Mouse (Mus musculus) urinary bladder, postnatal 25 days (tissue): Measurements from ENCODE around the gene Zfp53.
"Not testable (repeated sequence)": the region's sequence is repeated elsewhere in the genome, so short reads cannot be mapped to it uniquely, and the experiment has no call there.

ENCODE experiments used
- DNase-seq: peaks from one replicate; pipeline ENCODE4 v3.0.0; 2022; ENCODE audit warnings: low spot score

The Zfp53 gene

DNA sequence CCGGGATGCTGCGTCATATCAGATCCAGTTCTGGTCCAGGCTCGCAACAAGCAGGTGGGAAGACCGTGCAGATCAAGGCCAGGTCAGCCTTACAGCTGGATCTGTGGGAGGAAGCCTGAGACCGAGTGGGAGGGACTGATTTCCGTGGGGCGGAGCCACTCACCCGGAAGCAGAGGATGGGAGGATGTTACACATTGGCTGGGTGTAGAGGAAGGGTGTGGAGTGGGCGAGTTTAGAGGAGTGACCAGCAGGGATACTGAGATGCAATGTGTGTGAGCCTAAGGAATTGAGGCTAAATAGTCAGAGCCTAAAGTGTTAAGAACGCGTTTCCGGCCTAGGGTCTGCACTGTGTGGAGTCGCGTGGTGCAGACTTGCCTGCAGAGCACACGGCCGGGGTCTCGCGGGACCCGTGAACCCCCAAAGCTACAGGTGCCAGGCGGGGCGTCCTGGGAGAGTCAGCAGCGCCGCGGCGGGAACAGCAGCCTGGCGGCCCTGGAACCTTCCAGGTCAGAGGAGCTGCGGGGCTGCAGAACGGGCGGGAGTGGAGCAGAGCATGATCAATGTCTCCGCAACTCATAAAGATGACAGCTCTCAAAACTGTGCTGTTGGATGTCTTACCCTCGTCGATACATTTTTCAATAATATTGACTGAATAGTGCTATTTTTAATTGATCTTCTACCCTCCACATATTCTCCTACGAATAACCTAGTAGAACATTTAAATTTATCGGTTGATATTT lies at the start of gene Zfp53:
Gene Zfp53 (plus strand): TSS at position 239 of the 740 bp plus-strand sequence.
- peak; percentile 72 for DNase-seq

DNA sequence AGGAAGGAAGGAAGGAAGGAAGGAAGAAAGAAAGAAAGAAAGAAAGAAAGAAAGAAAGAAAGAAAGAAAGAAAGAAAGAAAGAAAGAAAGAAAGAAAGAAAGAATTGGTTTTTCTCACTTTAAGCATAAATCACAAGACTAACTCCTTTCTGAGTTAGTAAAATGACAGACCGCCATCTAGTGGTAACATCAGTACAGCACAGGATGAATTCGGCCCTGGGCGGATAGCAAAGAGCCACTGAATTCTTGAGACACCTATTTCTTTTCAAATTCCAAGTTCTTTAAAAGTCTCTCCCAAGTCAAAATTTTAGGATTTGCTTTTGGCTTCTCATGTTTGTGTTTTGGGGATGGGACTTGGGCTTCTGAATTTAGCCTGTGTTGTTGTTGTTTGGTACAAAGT lies 39.1 kb upstream of the Zfp53 start:
- peak; percentile 31 for DNase-seq

DNA sequence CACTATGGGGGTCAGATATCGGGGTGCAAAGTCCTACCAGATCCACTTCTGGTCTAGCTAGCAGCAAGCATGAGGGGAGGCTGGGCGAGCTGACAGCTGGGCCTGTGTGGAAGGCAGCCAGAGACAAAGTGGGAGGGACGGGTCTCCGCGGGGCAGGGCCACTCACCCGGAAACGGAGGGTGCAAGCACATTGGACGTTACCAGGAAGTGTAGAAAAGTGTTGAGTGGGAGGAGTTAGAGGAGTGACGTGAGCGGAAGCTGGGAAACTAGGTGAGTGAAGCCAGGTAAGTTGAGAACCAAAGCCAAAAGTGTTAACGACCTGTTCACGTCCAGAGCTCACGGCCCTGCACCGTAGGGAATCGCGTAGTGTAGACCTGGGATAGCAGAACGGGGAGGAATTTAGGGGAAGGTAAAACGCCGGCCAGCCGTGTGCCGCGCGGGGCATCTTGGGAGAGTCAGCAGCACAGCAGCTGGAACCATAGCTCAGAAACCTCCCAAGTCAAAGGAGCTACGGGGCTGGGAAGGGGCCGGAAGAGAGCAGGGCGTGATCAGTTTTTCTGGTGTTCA lies 38.6 kb upstream of the Zfp53 start, which contains the start of gene Zfp51:
Gene Zfp51 (plus strand): TSS at position 237 of the 567 bp plus-strand sequence.
- DNase-seq, result peak; percentile 83

DNA sequence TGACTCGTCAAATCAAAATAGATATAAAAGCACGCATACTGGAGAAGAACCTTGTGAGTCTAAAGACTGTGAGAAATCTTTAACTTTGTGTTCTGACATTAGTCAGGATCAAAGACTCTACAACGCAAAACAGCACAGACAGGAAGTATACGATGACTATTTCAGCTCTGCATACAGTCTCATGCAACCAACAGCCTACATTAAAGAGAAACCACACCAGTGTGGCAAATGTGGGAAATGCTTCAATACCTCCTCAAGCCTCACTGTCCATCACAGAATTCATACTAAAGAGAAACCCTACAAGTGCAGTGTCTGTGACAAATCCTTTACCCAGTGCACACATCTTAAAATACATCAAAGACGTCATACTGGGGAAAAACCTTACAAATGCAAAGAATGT lies 25.2 kb upstream of the Zfp53 start:
- no peak for DNase-seq

DNA sequence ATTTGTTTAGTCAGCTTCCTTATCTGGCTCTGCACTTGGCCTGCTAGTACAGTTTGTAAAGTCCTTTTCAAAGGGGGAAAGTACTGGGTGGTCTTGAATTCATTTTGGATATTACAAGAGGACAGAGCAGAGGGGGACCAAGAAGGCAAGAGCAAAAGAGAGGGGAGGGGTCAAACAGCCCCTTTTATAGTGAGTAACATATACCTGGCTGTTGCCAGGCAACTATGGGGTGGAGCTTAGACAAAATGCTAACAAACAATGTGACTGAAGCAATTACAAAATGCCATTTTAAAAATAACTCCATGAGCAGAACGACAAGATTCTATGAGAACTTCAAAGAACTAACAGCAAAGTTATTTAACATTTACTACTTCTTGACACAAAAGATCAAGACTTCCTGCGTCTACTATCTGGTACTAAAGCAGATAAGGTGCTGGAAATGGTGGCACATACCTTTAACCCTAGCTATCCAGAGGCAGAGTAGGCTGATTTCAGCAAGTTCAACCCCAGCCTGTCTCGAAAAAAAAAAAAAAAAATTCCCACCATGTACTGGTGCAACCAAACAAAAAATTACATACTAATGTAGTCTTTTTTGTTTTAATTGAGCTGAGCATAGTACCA lies 16.7 kb upstream of the Zfp53 start:
- DNase-seq, result no peak

DNA sequence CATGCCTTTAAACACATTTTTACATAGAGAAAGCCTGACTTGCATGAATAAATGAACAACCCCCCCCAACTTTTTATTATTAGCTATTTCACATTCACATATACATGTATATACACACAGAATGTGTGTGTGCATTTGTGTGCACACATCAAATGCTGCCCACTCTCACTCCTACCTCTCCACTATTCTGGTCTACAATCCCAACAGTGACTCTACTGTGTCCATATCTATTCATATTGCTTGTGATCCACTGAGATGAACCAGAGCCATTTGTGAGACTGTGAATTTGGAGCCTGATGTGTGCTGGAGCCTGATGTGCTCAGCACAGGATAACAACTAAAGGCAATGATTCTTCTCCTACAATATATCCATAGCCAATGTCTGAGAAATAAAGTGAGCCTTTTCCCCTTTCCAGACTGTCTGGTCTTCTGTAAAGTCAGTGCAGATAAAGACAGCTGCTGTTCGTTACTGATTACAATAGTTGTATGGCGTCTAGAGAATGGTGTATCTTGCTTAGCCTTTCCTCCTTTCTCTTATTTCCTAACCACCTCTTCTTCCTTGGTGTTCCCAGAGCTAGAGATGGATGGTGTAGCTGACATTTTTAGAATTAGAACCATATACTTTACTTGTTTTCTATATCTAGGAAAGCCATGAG lies 16.0 kb upstream of the Zfp53 start:
- DNase-seq, result no peak

DNA sequence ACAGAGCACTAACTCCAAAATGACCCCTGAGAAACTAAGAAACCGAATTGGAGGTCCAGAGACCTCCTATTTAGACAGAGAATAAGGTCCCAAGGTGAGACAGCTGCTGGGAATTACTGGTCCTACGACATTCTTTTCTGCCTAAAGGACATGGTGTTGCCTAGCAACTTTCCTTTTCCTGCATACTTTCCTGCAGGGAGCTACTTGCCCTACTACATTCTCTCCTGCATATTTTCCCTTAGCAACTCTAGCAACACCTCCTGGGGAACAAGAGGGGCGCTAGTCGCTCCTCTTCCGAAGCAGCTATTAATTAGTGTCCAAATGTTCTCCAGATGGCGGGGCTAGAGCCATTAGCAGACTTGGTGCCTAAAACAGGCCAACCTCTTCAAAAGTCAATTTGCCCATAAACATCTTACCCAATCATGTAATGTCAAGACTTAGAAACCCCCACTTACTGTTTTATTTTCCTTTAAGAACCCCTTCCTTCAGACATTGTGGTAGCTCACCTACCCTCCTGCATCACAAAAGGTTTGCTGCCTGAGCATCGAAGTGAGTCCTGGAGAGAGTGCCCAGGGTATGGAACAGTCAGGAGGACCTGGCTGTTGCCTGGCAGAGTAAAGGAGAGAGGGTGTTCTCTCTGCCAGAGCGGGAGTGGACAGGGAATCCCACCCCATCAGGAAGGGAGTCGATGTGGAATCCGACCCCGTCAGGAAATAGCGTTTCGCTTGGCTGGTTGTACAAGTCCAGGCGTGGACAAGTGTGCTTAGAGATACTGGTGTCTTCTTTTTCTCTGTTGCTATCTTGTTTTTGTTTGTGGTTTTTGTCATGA lies 15.2 kb upstream of the Zfp53 start:
- no peak for DNase-seq

DNA sequence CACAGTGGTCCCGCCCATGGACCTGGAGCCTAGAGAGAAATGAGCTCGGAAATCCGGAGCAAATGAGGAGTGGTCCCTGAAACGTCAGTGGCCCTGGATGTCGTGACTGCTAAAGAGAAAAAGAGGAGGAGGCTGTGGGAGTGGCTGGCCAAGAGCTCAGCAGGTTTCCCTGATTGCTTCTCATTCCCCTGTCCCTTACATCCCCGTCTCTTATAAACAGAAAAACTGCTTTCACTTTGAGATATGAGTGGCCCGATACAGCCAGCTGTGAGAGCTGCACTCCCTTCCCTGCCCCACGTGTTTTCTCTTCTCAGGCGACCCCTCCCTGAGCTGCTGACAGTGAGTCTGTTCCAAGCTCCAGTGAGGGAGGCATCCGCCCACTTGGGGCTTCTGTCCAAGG lies 14.1 kb upstream of the Zfp53 start:
- not testable (repeated sequence) for DNase-seq

DNA sequence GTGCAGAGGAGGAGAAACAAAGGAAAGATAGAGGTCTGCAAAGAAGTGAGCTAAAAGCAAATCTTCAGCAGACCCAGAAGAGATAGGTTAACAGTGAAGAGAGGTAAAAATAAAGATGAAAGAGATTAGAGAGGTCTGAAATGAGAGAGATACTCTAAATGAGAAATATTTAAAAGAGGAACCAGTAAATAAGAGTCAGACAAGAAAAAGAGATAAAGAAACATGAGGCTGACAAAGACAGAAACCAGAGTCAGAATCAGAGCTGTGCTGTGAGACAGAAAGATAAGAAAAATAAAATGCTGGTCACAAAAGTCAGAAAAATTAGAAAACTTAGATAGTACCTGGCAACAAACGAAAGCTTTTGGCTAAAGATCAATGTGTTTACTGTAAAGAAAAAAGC lies 13.5 kb upstream of the Zfp53 start:
- not testable (repeated sequence) for DNase-seq

DNA sequence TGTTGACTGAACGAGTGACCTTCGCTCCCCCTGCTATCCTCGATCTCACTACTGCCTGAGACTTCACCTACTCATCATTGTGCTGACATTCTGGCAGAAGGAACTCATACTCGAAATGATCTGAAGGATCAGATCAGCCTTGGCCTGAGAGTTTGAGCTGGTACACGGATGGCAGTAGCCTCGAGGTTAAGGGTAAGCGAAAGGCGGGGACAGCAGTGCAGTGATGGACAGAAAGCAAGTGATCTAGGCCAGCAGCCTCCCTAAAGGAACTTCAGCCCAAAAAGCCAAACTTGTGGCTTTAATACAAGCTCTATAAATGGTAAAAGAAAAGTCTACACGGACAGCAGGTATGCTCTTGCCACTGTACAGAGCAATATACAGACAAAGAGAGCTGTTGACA lies 12.4 kb upstream of the Zfp53 start:
- DNase-seq, result not testable (repeated sequence)

DNA sequence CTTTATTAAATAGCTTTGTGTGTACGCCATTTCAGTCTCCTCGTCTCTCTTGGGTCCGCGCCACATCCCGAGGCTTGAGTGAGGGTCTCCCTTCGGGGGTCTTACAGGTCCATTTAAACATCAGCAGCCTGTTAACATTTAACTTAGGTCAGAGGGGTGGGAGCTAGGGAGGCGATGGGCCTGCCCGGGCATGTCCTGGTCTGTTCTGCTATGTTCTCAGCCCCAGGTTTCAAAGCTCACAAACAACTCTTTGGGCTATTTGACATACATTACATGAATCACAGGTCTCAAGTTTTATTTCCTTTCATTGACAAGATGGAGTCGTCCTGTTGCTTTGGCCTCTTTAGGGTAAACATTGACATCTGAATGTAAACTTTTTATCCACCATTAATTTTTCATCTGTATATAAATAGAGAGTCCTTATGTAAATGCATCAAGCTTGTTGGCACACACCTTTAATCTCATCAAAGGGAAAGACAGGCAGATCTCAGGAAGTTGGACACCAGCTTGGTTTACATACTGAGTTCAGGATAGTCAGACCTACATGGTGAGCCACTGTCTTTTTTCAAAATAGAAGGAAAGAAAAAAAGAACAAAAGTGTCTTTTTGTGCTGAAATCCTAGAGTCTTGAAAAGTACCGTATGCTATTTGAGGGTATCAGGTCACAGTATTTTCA lies 10.6 kb upstream of the Zfp53 start:
- DNase-seq, result not testable (repeated sequence)

DNA sequence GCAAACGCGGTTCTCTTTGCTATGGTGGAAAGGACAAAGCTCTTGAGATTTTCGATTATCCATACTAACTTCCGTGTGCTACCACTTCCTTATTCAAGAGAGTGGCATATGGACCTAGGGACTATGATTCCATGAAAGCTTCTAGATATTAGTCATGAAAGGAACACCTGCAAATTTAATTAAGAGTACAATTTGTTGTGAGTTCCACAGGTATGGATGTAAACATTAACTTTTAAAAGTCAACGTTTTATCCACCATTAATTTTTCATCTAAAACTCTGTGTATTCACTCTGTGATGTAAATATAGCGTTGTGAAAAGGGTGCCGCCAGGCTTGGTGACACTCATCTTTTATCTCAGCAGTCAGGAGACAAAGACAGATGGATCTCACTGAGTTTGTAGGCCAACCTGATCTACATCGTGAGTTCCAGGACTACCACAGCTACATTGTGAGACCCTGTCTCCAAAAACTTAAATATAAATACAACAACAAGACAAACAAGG lies 753 bp downstream of the Zfp53 start:
- DNase-seq, result no peak

DNA sequence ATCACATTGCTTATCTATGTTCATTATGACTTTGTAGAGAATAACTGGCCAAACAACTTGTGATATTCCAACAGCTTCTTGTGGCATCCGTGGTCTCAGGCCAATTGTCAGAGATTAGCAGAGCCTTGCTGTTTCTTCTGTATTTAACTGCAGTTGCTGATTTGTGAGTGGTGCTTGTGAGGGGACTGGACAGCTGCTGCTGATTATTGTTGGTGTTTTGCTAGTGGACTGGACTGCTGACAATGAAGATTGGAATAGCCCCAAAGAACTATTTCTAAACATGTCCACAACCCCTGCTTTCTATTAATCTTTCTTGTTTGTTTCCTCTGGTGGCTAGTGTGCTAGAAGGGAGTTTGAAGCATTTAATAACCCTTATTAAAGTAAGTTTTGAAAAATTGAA lies 12.6 kb downstream of the Zfp53 start:
- no peak for DNase-seq

DNA sequence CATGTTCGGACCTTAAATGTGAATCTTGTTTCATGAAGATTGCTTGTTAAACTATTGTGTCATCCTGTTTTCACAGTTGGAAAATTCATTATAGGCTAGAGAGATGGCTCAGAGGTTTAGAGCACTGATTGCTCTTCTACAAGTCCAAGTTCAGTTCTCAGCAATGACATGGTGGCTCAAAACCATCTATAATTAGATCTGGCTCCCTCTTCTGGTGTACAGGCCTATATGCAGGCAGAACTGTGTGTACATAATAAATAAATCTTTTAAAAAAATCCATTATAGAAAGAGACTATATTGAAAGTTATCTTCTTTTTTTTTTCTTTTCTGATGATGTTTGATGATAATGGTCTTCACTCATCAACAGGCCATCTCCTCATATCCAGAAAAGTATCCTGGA lies 15.7 kb downstream of the Zfp53 start:
- DNase-seq, result no peak

DNA sequence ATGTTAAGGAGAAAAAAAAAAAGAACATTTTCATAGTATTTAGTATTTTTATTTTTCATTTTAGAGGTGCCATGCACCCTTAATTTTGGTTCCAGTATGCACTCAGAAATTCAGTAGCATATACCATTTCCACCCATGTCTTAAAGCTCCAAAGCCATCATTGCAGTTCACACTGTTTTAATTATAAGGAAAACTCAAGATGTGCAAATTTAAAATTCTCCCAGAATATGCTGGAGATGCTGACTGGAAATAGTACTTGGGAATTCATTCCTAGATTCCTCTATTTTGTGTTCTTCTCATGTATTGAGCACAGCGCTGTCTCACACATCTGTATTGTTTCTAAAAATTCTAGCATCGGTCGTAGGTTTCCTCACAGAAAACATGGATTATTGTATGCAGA lies 17.5 kb downstream of the Zfp53 start:
- DNase-seq, result no peak

DNA sequence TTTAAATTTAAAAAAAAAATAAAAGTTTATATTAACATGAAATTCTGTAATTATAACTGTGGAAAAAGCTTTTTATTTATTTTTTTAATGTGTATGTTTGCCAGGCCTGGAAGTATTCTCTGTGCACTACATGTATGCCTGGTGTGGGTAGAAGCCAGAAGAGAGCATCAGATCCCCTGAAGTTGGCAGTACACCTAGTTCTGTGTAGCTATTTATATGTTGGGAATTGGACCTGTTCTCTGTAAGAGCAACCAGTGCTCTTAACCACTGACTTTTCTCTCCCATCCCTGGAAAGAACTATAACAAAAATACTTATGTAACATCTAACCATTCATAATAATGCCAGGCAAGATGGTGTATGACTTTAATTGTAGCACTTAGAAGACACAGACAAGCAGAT lies 21.0 kb downstream of the Zfp53 start:
- no peak for DNase-seq

DNA sequence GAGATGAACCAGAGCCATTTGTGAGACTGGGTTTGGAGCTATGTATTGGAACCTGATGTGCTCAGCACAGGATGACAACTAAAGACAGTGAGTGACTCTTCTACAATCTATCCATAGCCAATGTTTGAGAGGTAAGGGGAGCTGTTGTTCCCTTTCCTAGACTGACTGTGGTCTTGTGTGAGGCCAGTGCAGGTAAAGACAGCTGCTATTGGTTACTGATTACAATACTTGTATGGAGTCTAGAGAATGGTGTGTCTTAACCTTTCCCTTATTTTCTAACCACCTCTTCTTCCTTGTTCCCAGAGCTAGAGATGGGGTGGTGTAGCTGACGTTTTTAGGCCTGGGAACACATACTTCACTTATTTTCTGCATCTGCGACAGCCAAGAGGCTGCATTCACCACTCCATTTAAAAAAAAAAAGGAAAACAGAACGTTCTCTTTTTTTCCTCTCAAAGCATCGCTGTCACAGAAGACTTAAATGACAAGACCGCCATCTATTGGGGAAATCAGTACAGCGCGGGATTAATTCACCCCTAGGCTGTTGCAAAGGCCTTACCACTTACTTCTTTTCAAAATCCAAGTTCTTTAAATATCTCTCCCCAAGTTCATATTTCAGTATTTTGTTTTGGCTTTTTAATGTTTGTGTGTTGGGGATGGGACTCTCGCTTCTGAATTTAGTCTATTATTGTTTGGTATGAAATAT lies 26.8 kb downstream of the Zfp53 start:
- peak; percentile 21 for DNase-seq

DNA sequence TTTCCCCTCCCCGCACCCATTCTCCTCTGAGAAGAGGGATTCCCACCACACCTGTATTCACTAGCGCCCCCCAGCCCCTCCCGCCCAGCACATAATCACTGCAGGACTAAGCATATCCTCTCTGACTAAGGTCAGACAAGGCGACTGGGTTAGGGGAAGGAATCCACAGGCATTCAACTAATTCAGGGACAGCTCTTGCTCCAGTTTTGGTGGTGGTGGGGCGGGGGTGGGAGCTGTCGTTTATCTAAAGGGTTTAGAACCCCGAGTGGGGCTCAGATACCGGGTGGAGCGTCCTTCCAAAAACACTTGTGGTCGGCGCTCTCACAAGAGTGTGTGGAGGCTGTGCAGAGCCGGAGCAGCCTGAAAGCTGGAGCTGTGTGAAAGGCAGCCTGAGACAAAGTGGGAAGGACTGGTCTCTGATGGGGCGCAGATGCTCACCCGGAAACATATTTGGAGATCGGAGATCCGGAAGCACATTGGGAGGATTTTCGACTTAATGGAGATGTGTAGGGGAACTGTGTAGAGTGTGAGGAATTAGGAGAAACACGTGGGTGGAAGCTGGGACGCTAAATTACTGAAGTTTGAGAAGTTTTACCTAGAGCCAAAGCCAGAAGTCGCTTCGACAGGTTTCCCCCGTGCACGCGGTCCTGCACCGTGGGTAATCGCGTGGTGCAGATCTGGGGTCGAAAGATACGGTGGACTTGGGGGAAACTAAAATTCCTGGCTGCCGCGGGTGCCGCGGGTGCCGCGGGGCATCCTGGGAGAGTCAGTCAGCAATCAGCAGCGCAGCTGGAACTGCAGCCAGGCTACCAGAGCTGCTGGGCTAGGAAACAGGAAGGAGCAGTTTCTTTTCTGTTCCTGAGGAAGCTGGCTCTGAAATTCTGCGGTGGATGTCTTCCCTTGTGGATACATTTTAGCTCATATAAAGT lies 27.7 kb downstream of the Zfp53 start:
- DNase-seq, result peak; percentile 56

DNA sequence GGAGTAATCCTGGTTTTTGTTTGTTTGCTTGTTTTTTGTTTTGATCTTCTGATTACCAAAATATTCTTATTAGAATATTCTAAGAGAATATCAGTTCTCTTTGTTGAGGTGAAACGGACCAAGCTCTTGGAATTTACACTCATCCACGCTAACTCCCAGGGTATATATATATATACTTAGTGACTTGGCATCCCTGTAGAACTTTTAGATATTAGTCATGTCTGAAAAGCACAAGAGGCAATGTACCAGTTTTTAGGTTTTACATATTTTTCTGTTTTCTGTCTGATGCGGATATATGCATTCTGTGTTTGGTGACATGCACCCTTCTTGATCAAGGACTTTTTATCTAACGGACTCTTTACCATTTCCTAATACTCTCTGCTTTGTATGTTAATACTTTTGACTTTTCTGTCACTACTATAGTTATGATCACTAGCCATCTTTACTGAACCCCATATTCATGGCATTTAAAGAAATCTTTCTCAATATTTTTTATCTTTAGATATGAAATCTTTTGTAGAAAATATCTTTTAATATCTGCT lies 28.4 kb downstream of the Zfp53 start:
- no peak for DNase-seq
